Mouse (Mus musculus) heart, postnatal 25 days (tissue): ENCODE measurements at regions not wholly inside any gene's neighbourhood (a gene's known extent, or its start where the extent isn't known, plus 50 kb on each side); places are given as distances from the start of the nearest gene placed in this dataset.

ENCODE experiments used
- DNase-seq: peaks from one replicate; pipeline ENCODE4 v3.0.0; 2022; ENCODE audit warnings: low spot score
- intact Hi-C: fragments of 180-260 bp; cut with DNase I; formaldehyde crosslinking; loops from one replicate; pipeline ENCODE4 v1.15.1; 2025

- intact Hi-C loops, result no loop called here
- DNase-seq, result peak; percentile 19
These were observed 215.0 kb downstream of the Phlda1 start for GRCm38 (mm10) chr10:111721068-111721467.

GRCm38 (mm10) chr10:111723885-111724284, 217.8 kb downstream of the Phlda1 start:
- intact Hi-C loops, result no loop called here
- no peak for DNase-seq

GRCm38 (mm10) chr10:111724574-111725414, 218.7 kb downstream of the Phlda1 start:
- DNase-seq, result no peak

GRCm38 (mm10) chr10:111736026-111736425, 229.9 kb downstream of the Phlda1 start:
- intact Hi-C loops, result no loop called here
- no peak for DNase-seq

More at GRCm38 (mm10) chr10:111724574-111725414, 218.7 kb downstream of the Phlda1 start:
- intact Hi-C loops, result no loop called here

- intact Hi-C loops, result no loop called here
These were observed 232.9 kb upstream of the Krr1 start for GRCm38 (mm10) chr10:111739471-111740138.

GRCm38 (mm10) chr10:111740586-111741265, 231.7 kb upstream of the Krr1 start:
- no peak for DNase-seq

More at GRCm38 (mm10) chr10:111739471-111740138, 232.9 kb upstream of the Krr1 start:
- DNase-seq, result no peak

GRCm38 (mm10) chr10:111741301-111741945, 231.0 kb upstream of the Krr1 start:
- intact Hi-C loops, result no loop called here
- no peak for DNase-seq

More at GRCm38 (mm10) chr10:111740586-111741265, 231.7 kb upstream of the Krr1 start:
- intact Hi-C loops, result no loop called here

- intact Hi-C loops, result no loop called here
- no peak for DNase-seq
These were observed 229.2 kb upstream of the Krr1 start for GRCm38 (mm10) chr10:111743291-111743690.

GRCm38 (mm10) chr10:111745116-111745515, 227.3 kb upstream of the Krr1 start:
- intact Hi-C loops, result no loop called here
- DNase-seq, result no peak

GRCm38 (mm10) chr10:111746067-111746878, 226.2 kb upstream of the Krr1 start:
- intact Hi-C loops, result no loop called here
- no peak for DNase-seq

- no peak for DNase-seq
- intact Hi-C loops, result no loop called here
These were observed 225.5 kb upstream of the Krr1 start for GRCm38 (mm10) chr10:111746879-111747477.

GRCm38 (mm10) chr10:111748482-111748881, 224.0 kb upstream of the Krr1 start:
- intact Hi-C loops, result no loop called here
- DNase-seq, result no peak

- intact Hi-C loops, result no loop called here
- DNase-seq, result no peak
These were observed 218.8 kb upstream of the Krr1 start for GRCm38 (mm10) chr10:111753646-111754045.

GRCm38 (mm10) chr10:111755964-111756363, 216.5 kb upstream of the Krr1 start:
- DNase-seq, result no peak
- intact Hi-C loops, result no loop called here

- intact Hi-C loops, result no loop called here
- no peak for DNase-seq
These were observed 215.9 kb upstream of the Krr1 start for GRCm38 (mm10) chr10:111756528-111756927.

- no peak for DNase-seq
- intact Hi-C loops, result no loop called here
These were observed 214.8 kb upstream of the Krr1 start for GRCm38 (mm10) chr10:111757689-111758088.

GRCm38 (mm10) chr10:111759505-111759904, 213.0 kb upstream of the Krr1 start:
- intact Hi-C loops, result no loop called here
- DNase-seq, result no peak

- intact Hi-C loops, result no loop called here
- no peak for DNase-seq
These were observed 209.5 kb upstream of the Krr1 start for GRCm38 (mm10) chr10:111762751-111763528.
